Mouse (Mus musculus) spleen, adult 18-20 months (tissue): Measurements from ENCODE around the gene Alg12.

Source experiments
- DNase-seq, 2 experiments: peaks; one replicate each; pipeline ENCODE4 v3.0.0; 2022; ENCODE audit warnings: mixed read lengths in 2 of 2

The Alg12 gene

DNA sequence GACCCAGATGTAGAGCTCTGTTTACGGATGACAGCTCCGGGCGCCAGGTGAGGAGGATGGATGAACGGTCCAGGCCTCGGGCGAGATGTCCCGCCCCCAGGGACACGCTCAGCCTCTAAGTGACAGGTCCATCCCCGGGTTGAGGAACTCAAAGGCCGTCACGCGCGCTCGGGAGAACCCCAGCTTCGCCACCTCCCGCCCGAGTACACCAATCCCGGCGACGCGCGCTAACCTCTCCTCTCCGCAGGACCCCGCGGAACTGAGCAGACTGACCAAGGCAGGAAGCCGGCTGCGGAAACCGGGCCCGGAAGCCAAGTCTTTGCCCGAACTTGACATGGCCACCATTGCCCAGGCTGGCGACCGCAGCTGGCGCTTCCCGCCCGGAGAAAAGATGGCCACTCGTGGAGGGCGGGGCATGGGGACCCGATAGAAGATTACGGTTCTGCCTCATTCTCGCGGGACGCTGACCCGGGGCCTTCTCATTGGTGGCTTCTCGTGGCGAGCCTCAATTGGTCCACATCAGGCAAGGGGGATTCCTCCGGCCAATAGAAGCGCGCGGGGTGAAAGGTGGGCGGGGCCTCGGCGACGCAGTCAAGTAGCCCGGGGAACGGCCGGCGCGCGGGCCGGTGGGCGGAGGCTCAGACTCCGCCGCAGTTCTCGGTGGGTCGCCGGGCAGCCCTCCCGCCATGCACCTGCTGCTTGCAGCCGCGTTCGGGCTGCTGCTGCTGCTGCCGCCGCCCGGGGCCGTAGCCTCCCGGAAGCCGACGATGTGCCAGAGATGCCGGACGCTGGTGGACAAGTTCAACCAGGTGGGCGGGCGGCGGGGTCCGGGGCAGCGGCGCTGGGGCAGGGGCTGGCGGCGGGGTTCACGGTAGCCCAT is at the start of gene Alg12, which contains the start of gene Creld2:
Gene Alg12, minus strand, starts transcription at position 293 of the 880 bp plus-strand sequence.
Gene Creld2, plus strand, starts transcription at position 621 of the 880 bp plus-strand sequence.
- peak; percentile 98 to 99 for DNase-seq

DNA sequence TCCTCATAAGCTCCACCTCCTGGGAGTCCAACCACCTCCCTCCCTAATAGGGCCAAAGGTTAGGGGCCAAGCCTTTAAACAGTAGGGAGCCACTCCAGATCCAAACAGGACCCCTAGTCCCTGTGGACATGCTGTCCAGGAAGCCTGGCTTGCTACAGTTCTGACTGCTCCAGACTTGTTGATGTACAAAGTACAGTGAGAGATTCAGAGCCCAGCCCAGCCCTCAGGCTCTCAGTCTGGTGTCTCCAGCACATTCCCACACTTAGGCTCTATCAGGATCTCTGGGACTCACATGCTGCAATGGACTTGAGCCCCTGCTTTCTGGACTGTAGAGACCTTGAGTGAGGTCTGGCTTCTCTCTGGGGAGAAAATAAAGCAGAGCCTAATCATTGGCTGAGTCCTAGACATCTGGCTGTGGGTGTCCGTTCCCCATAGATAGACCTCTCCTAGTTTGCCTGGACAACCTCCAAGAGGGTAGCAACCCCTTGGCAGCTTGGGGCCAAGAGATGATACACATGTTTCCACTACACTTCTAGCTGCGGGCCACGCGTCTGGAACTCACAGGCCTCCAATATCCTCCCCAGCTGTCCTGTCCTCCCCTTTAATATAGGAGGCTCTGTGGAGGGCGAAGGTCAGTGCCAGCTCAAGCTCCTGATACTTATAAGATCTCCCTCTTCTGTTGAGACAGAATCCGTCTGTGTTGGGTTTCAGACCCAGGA is 49.1 kb upstream of the Alg12 start:
- DNase-seq: no peak

DNA sequence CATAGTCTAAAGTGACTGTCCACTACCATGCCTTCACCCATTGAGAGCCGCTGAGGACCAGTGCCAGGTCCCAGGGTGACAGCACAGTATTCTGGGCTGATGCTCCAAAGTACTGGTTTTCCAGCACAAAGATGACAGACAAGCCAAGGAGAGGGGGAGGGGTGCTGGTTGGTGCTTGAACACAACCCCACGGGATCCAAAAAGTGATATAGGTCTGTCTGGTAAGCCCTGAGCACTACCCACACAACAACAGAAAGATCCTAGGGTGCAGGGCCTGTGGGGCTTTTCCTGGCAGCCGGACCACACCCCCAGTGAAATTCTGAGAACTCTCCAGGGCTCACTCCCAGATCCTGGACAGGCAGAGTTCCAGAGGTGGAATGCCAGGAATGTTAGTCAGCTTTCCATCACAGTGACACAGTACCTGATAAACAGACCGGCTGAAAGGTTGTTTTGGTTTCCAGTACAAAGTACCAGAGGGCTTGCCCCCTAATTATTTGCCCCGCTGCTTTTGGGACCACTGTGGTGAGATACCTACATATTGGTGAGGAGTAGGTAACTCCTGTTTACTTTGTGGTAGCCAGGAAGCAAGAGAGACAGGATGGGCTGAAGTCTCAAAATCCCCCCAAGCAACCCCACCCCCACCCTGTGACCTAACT is 48.4 kb upstream of the Alg12 start:
- DNase-seq: no peak

DNA sequence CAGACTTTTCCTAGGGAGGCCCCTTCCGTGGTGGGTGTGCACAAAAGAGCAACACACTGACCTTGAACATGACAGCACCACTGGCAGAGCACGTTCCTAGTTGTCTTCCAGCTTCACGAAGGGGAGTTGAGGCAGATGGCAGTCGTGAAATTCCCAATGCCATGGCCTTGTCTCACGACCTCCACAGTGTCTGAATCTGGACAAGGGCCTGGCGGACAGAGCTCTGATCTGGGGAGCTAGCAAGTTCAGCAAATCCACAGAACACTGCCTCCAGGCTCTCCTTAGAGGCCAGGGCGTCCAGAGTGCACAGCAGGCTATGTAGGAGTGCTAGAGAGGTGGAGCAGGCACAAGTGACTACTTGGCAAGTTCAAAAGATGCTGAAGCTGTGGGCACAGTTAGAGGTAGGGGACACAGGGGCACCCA is 47.8 kb upstream of the Alg12 start:
- DNase-seq: no peak

DNA sequence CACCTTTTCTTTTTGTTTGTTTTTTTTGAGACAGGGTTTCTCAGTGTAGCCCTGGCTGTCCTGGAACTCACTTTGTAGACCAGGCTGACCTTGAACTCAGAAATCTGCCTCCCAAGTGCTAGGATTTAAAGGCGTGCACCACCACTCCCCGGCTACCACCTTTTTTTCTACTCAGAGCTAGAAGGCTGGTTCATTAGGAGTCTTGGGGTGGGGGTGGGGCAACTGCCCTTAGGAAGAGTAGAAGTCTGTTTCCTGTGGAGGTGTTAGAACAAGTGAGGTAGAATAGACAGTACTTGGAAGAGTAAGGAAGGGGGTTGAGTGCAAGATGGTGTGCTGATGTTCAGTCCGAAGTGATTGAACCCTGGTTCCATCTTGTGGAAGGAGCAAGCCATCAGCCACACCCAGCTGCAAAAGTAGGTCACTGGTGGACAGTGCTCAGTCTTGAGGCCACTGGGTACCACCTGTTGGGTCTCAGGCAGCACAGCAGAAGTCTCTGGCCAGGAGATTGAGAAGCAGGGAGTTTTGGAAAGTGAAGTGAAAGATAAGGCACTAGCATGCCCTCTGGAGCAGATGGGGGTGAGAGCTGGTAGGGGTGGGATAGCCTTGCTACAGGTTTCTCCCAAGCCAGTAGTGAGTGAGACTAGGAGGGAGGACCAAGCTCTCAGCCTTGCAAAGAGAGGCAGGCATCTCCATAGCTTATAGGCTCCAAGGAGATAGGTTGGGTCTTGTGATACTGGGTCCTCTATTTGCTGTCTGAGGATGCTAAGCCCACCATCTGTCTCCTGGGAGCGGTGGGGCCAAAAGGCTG is 47.0 kb upstream of the Alg12 start:
- no peak for DNase-seq

DNA sequence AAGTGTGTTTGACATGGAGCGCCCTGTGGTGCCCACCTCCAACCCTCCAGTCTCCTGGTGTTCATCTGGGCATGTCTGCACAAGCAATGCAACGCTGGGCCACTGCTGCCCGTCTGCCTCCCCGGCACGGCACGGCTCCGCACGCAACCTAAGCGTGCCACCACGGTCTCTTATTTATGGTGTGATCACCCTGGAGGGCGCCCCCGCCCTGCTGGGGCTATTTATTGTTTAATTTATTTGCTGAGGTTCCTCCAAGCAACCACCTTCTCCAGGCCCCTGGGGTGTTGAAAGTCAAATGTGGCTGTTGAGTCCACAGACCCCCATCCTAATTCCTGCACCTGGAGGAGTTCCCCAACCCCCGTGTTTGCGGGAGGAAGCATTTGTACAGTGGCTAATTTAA is 45.9 kb upstream of the Alg12 start:
- no peak for DNase-seq

DNA sequence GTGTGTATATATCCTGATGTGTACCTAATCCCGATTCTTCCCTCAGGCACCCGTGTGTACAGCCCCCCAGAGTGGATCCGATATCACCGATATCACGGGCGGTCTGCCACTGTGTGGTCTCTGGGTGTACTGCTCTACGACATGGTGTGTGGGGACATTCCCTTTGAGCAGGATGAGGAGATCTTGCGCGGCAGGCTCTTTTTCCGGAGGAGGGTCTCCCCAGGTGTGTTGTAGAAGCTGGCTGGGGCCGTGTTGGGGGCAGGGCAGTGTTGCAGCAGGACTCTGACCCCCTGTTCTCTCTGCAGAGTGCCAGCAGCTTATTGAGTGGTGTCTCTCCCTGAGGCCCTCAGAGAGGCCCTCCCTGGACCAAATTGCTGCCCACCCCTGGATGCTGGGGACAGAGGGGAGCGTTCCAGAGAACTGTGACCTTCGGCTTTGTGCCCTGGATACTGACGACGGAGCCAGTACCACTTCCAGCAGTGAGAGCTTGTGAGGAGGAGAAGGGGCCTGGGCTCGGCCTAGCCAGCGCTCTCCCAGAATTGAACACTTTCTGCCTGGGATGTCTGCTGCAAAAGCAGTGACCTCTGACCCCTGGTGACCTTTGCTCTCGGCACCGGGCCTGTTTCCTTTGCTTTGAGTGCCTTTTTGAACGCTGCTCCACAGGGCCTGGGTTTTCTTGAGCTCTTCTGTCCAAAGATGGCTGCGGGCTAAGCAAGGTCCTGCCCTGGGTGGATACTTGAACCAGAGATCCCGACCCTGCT is 45.3 kb upstream of the Alg12 start:
- DNase-seq: no peak

DNA sequence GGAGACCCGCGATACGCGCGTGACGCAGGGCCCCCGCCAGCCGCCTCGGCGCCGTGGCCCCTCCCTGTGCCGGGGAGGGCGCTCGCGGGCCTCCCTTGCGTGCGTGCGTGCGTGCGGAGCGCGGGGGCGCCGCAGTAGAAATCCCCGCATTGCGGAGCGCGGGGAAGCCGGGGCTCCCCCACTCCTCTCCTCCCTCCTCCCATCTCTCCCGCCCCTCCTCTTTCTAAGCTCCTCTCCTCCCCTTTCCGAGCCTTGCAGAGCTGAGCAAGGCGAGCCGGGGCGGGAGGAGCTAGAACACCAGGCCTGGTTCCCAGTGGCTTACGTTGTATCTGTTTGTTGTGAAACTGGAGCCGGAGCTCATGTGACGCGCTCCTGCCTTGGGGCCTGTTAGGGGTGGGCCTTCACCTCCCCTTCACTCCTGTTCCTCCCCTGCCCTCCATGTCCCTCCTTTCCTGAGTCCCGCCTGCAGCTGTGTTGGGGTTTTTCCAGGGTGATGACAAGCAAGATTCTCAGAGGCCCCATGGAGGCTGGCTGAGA is 44.6 kb upstream of the Alg12 start:
- peak; percentile 53 for DNase-seq

DNA sequence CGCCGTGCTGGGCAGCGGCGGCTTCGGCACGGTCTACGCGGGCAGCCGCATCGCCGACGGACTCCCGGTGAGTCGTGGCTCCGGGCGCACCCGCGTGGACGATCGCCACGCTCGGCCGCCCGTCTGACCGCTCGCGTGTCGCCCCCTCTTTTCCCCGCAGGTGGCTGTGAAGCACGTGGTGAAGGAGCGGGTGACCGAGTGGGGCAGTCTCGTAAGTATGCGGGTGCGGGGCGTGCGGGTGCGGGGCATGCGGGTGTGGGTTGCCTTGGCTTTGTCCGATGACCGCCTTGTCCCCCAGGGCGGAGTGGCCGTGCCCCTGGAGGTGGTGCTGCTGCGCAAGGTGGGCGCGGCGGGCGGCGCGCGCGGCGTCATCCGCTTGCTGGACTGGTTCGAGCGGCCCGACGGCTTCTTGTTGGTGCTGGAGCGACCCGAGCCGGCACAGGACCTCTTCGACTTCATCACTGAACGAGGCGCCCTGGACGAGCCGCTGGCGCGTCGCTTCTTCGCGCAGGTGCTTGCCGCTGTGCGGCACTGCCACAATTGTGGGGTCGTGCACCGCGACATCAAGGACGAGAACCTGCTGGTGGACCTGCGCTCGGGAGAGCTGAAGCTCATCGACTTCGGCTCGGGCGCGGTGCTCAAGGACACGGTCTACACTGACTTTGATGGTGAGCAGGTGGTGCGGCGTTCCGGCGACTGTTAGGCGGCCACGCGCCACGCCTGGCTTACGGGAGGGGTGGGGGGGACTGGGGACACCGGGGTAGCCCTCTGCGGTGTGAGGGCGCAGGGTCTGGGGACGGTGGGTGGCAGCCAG is 44.0 kb upstream of the Alg12 start:
- DNase-seq: peak; percentile 39 to 57

DNA sequence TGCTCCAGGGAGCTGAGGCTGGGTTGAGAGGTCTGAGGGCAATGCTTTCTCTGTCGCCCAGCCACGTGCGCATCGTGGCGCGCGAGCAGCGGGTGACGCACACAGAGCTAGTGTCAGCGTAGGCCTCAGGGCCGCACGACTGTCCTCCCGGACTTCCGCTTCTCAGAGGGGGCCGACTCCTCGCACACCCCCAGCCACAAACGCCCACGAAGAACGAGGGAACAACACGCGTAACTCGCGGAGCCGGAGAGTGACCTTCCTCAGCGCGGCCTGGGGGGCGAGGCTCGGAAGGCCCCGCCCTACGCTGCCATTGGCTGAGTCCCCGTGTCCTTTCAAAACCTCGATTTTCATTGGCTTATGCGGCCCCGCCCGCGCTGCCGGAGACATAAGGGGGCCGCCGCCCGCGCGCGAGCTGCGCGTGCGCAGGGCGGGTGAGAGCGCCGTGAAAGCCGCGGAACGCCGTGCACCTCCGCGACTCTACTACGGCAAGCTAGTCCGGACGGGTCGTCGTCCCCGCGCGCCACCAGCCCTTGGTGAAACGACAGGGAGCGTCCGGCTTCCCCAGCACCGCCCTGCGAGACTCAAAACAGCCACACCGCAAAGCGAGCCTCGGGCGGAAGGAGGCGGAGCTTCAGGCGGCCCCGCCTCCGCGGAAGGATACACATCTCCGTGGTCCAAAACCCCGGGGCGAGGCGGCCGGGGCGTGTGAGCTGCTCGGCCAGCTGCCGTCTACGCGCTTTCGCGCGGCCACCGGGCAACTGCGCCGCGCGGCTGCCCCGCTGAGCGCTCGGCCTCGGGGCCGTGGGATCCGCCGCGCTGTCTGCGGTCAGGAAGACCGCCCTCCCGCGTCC is 42.9 kb upstream of the Alg12 start, which contains the start of gene Pim3:
Gene Pim3, plus strand, starts transcription at position 415 of the 851 bp plus-strand sequence.
- peak; percentile 93 to 96 for DNase-seq

DNA sequence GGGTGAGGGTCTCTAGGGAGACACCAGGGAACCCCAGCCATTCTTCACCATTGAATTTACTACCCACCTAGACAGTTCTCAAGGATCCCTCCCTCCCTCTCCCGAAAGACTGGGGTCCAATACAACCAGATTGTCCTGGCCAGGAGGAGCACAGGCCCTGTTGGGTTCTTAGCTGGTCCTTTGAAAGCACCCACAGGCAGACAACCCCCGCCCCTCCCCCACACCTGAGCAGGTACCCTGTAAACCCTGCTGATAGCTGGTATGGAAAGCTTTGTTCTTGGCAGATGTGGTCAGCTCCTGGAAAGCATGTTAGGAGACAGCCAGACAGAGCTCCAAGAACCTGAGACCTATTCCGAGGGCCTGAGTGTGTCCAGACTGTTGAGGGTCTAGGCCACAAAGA is 41.7 kb upstream of the Alg12 start:
- no peak for DNase-seq

DNA sequence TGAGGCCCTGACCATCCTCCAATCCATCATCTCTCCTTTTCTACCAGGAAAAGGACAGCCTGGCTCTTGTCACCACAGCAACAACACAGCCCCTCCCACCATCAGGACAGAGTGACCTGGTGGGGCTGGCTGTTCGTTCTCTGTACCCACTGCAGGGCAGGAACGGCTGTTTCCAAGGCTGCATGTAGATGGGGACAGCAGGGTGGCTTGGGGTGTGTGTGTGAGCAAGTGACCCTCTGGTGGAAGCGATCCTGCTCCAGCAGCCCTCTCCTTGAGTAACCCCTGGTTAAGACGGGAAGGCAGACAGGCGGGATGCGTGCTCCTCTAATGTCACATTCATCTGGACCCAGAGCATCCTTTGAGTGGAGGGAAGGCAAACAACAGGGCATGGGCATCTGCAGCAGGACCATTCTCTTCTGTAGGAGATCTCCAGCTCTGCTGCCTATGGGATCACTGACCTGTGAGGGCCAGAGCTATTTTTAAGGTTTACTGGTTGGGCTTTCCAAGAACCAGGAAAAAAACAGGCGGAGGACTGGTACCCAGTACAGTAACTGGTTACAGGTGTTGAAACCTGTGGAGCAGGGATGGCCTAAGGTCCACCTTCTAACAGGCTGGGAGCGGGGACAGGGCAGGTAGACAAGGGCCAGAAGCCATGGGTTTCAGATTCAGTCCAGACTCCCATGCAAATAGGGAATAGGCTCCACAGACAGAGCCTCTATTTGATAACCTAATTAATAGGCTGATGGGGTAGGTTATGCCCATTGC is 40.3 kb upstream of the Alg12 start:
- DNase-seq: no peak

DNA sequence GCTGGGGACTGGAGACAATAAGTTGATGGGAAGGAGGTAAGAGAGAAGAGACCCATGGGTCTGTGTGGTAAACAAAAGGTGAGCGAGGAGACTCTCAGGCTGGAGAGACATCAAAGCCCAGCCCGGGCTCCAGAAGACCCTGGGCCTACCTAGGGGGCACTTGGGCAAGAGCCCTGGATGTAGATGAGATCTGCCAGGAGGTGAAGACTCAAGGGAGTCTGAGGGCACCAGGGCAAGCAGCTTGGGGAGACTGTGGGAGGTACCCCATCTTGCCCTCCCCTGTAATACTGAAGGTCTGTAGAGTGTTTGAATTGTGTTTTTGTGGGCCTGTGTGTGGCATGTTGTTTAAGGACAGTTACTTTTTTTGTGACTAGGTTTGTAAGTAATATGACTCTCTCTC is 39.6 kb upstream of the Alg12 start:
- DNase-seq: no peak

DNA sequence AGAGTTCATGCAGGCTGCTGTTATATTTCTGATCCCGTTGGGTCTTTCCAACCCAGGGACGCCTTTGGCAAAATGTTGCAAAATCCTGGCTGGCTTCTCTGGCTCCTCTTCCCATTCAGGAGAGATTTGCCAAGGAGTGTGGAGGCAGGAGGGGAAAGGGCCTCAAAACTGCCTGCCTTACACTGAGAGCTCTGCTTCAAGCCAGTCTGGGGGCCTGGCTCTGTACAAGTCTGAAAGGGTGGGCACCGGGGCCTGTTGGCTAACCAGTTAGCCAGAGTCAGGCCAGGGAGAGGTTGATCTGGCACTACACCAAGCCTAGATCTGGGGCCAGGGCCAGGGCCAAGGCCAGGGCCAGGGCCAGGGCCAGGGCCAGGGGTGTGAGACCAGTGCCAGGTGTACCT is 39.0 kb upstream of the Alg12 start:
- no peak for DNase-seq

DNA sequence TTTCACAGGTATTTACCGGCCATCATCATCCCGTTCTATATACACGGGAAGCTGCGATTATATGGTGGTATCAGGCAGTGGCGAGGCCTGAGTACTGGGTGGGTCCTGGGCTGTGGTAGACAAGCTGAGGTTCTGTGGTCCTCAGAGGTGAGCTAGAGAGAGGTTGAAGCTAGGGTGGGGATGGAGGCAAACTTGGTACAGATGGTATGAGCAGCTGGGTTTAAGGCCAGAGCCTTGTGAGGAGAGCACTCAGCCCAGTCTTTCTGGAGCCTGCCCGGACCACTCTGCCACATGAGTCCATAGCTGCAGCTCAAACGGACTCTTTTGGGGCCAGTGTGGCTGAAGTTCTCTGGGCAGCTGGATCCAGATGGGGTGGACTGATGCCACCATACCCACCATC is 38.2 kb upstream of the Alg12 start:
- no peak for DNase-seq

DNA sequence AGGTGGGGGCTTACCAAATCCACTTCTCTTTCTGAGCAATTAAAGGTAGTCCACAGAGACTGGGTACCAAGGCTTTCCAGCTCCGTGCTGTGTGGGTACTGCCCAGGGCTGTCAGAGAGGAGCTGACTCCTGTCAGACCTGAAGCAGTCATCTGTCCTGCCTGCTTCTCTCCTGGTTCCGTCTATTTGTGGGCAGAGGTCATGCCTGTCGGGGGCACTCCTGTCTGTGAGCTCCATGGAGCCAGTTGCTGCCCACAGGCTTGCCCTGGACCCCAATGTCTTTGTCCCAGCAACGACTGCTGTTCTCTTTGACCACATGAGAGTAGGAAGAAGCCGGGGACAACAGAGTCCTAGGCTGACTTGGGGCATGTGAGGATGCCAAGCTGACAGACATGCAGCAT is 37.5 kb upstream of the Alg12 start:
- DNase-seq: no peak

DNA sequence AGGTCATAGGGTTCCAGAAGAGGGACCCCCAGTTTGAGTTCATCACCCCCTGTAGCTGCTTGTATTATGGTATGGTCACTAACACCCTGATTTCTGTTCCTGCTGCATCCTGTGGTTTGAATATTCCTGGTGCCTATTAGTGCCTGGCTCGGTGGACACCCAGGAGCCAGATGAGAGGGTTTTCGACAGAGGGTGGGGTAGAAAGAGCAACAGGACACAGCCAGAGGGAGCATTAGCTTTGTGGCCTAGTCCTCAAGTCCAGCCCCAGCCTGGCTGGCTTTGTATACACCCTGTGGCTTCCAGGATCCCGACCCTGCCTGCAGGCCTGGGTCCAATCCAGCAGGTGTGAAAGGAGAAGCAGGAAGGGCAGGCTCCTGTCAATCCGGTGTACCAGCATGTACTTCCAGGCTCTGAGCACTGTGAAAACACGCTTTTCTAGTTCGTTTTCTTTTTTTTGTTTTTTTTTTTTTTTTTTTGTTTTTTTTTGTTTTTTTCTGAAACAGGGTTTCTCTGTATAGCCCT is 36.8 kb upstream of the Alg12 start:
- no peak for DNase-seq
